Mouse (Mus musculus) heart, postnatal 25 days (tissue): ENCODE data around the gene Kremen1. TPM values are rescaled to one million over a fixed set of nuclear protein-coding genes. Genes with fewer than 3 reads are reported as not detected.
A peak's percentile ranks its signal among the peaks of the same experiment; 100 is the strongest.

ENCODE experiments used
- DNase-seq: peaks from one replicate; pipeline ENCODE4 v3.0.0; 2022; ENCODE audit warnings: low spot score
- intact Hi-C: fragments of 180-260 bp; cut with DNase I; formaldehyde crosslinking; loops from one replicate; pipeline ENCODE4 v1.15.1; 2025
- total RNA-seq, 2 experiments: library from RNA; stranded (reverse); gene quantifications; 2 replicates each; pipeline ENCODE4 v1.2.3; 2021

Gene Kremen1
- total RNA-seq, 2 experiments from 2014 or later = 72.5 to 78.8 TPM

GRCm38 (mm10) chr11:5182870-5183269 lies 78.5 kb downstream of the Kremen1 start:
- intact Hi-C loops = loop anchor here (5.0 kb wide), 2 partner anchors 104 to 289 kb away; no protein-coding TSS in a partner anchor
- DNase-seq = no peak

- peak; percentile 26 for DNase-seq
- intact Hi-C loops = loop anchor here (5.0 kb wide), 2 partner anchors 105 to 290 kb away; no protein-coding TSS in a partner anchor
These were observed 79.4 kb downstream of the Kremen1 start for GRCm38 (mm10) chr11:5181850-5182404.

- intact Hi-C loops = no loop called here
- DNase-seq = no peak
These were observed 82.0 kb downstream of the Kremen1 start for GRCm38 (mm10) chr11:5179391-5179790.

- no peak for DNase-seq
- intact Hi-C loops = no loop called here
These were observed 84.2 kb downstream of the Kremen1 start for GRCm38 (mm10) chr11:5177171-5177570.

GRCm38 (mm10) chr11:5176685-5177084 lies 84.7 kb downstream of the Kremen1 start:
- no peak for DNase-seq
- intact Hi-C loops = no loop called here

- intact Hi-C loops = no loop called here
- no peak for DNase-seq
These were observed 85.5 kb downstream of the Kremen1 start for GRCm38 (mm10) chr11:5175866-5176265.

- DNase-seq = no peak
- intact Hi-C loops = no loop called here
These were observed 86.2 kb downstream of the Kremen1 start for GRCm38 (mm10) chr11:5175141-5175540.

- no peak for DNase-seq
- intact Hi-C loops = no loop called here
These were observed 88.5 kb downstream of the Kremen1 start for GRCm38 (mm10) chr11:5172861-5173260.

- intact Hi-C loops = no loop called here
- no peak for DNase-seq
These were observed 94.0 kb downstream of the Kremen1 start for GRCm38 (mm10) chr11:5167311-5167710.

- intact Hi-C loops = no loop called here
- DNase-seq = peak; percentile 52
These were observed 95.9 kb downstream of the Kremen1 start for GRCm38 (mm10) chr11:5165471-5165916.

GRCm38 (mm10) chr11:5164310-5164709 lies 97.0 kb downstream of the Kremen1 start:
- DNase-seq = no peak
- intact Hi-C loops = no loop called here

GRCm38 (mm10) chr11:5163421-5163820 lies 97.9 kb downstream of the Kremen1 start:
- intact Hi-C loops = no loop called here
- DNase-seq = no peak

GRCm38 (mm10) chr11:5160722-5161485 lies 100.5 kb downstream of the Kremen1 start:
- DNase-seq = no peak
- intact Hi-C loops = no loop called here

- intact Hi-C loops = no loop called here
- no peak for DNase-seq
These were observed 103.3 kb downstream of the Kremen1 start for GRCm38 (mm10) chr11:5158056-5158455.

- intact Hi-C loops = no loop called here
- DNase-seq = peak; percentile 29
These were observed 106.2 kb downstream of the Kremen1 start for GRCm38 (mm10) chr11:5154961-5155805.

GRCm38 (mm10) chr11:5151680-5152337 lies 109.5 kb downstream of the Kremen1 start, which contains the start of gene Emid1:
Emid1 (minus strand) TSS chr11:5152257.
- DNase-seq = no peak
- intact Hi-C loops = no loop called here

GRCm38 (mm10) chr11:5151247-5151630 lies 110.1 kb downstream of the Kremen1 start:
- intact Hi-C loops = no loop called here
- DNase-seq = no peak

GRCm38 (mm10) chr11:5150416-5151246 lies 110.7 kb downstream of the Kremen1 start:
- intact Hi-C loops = no loop called here
- no peak for DNase-seq

GRCm38 (mm10) chr11:5149955-5150354 lies 111.4 kb downstream of the Kremen1 start:
- intact Hi-C loops = no loop called here
- DNase-seq = no peak
